Mouse (Mus musculus): ENCODE data around the gene Cd59a.
"Not testable (repeated sequence)": the region's sequence is repeated elsewhere in the genome, so short reads cannot be mapped to it uniquely, and the experiment has no call there.

Gene Cd59a

GRCm38 (mm10) chr2:104109528-104109927 is 13.9 kb downstream of the Cd59a start:
- DNase-seq: no peak

DNA sequence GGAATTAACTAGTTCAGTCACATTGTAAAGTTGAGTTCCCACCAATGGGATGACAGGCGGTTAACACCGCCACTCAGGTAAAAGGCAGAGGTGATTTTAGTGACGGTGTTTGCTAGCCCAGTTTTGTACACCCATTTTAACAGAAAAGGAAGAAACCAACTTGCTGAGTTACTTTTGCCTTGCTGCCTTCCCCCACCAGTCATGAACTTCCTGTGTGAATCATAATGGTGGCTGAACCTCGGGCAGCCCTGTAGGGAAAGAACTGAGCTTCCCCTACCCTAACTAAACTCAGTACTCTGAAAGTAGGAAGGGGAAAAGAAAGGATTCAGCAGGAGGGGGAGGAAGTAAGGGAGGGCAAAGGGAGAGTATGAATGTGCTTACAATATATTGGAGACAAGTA is 14.4 kb downstream of the Cd59a start:
- no peak for DNase-seq

- not testable (repeated sequence) for DNase-seq
These were observed 15.7 kb downstream of the Cd59a start for GRCm38 (mm10) chr2:104111170-104111797.

DNA sequence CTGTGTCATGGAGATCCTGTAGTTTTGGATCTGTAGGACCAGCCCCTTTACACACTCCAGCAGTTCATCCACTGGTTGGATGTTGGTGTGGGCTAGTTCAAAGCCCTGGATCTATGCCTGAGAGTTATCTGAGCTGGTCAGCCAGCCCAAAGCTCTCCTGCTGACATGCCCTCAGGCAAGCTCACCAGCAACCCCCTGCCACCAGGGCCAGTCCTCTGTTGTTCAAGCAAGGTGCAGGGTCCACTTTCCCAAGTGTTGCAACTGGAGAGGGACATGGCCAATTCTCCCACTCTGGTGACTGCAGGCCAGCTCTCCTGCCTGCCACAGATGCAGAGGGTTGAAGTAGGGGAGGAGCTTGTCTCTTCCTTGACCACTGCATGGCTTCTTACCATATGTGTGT is 18.0 kb downstream of the Cd59a start:
- DNase-seq: not testable (repeated sequence)

DNA sequence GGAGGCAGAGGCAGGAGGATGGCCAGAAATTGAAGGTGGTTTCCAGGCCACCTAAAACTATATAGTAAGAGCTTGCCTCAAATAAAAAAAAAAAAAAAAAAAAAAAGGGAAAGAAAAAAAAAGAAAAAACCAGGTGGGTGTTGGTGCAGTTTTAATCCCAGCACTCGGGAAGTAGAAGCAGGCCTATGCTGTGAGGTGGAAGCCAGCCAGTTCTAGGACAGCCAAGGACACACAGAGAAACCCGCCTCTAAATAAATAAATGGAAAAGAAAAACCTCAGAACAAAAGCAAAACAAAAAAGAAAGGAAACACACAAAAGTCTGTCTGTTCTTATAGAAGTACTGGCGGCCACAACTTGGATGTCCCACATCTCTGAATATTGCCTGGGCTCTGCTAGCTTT is 19.3 kb downstream of the Cd59a start:
- no peak for DNase-seq

DNA sequence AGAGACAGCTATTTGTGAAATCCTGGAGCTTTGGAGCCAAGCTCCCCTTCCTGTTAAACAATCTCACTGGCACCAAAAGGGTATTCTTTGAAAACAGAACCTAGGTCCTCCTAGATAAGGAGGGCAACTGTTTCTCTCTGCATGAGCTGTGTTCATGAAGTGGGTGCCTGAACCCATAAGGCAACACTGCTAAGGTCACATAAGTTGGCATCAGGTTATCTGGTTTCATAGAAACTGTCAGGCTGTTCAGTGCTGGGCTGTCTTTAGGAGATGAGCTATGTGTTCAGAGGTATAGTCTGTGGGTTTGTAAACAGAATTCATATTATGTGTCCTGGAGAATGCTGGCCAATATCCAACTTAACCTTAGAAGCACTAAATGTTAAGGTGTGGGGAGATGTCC is 21.6 kb downstream of the Cd59a start:
- DNase-seq: not testable (repeated sequence)

DNA sequence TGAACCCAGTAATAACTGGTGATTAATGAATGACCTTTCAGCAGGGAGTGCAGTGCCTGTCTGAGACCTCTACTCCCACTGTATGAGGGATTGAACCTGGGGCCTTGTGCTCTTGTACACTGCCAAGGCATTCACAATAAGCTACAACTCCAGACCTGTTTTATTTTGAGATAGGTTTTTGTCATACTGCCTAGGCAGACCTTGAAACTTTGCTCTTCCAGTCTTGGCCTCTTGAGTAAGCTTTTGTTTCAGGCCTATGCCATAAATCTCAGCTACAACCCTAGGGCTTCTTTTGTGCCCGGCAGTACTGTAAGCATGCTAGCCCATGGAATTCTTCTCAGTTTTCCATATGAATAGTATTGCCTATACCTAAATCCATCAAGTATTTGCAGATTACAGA is 23.5 kb downstream of the Cd59a start:
- no peak for DNase-seq

DNA sequence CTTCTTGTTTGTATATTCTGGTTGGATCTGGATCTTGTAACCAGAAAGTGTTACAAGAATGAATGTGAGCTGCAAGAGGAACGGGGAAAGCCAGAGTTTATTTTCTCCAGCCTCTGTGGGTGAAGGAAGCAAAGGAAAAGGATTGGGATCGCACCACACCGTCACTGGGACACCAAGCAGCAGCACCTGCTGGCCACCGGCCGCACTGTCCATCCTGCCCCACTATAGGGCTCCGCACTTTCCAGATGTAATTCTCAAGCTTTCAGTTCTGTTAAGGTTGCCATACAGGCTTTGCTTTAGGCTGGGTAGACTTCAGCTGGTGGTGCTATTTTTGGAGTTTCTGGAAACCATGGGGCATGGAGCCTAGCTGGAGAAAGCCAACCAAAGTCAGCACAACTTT is 24.7 kb downstream of the Cd59a start:
- peak; percentile 6 for DNase-seq

DNA sequence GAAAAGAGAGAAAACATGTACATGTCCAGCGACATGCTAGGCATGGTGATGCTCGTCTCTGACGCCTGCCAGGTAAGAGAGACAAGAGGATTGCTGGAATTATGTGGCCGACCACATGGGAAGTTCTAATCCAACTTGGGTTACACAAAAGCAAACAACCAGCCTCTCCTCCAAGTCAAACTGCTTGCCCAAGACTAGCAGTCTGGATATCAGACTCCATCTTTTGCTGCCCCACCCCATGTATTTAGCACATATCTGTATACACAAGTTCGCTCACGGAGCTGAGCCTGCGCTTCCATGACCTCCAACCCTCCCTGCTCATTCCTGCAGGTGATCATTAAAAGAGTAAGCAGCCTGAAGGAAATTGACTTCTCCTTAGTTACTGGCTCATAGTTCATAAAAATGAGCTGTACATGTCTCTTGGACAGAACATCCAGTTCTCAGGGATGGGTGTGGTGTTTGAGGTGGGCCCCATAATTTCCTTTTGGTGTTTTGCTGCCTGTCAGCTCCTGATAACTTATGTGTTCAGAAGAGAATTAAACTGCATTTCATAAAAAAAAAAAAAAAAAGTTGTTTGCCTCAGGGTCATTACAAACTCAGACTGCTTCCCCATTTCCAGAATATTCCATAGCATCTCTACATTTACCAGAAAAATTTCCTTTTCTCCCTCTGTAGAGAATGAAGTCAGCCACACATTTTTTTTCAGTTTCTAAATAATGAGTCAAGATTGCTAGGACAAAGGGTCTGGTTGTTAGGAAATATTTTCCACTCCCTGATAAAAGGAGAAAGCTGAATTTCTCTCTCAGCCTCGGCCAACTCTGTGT is 26.3 kb downstream of the Cd59a start:
- no peak for DNase-seq

DNA sequence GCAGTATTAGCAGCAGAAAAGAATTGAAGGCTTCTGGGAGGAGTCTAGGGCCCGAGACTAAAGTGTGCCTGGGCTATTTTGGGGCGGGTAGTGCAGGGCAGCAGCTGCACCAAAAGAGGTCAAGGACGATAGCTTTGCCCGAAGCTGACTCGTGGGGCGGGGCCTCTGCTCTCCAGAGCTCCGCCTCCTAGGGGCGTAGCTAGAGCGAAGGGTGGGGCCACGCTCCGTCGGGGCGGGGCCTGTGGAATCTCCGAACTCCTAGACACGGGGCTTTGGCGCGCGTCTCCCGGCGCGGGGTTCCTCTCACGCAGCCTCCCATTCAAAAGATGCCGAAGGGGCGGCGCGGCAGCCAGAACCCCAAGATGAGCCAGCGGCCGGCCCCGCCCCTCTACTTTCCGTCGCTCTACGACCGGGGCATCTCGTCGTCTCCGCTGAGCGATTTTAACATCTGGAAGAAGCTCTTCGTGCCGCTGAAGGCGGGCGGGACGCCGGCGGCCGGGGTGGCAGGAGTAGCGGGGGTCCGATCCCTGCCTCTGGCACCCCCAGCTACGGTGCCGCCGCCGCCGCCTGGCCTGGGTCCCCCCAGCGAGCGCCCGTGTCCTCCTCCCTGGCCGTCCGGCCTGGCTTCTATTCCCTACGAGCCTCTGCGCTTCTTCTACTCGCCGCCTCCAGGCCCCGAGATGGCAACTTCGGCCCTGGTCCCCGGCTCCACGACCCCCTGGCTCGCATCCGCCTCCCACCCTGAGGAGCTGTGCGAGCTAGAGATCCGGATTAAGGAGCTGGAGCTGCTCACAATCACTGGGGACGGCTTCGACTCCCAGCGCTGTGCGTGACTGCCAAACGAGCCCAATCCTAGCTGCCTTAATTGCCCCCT is 27.1 kb downstream of the Cd59a start, which contains the start of gene A930018P22Rik:
Gene A930018P22Rik, plus strand, starts transcription at position 265 of the 874 bp plus-strand sequence.
- DNase-seq: peak; percentile 95

DNA sequence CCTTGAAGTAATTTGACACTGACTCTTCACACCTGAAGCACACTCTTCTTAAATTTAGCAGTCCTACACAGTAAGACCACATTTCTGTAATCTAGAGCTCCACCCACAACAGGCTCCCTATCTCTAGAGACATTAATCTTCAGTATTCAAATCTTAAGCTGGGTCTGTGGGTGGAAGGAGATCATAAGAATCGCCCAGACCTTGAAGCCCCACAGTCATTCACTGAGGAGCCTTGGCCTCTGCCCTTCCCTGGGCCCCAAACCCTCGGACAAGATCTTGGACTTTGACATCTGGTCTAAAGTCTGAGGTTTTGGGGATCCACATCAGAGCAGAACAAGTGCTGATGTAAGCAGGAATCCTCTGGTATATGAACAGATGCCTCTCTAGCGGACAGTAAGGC is 27.9 kb downstream of the Cd59a start:
- DNase-seq: peak; percentile 16

DNA sequence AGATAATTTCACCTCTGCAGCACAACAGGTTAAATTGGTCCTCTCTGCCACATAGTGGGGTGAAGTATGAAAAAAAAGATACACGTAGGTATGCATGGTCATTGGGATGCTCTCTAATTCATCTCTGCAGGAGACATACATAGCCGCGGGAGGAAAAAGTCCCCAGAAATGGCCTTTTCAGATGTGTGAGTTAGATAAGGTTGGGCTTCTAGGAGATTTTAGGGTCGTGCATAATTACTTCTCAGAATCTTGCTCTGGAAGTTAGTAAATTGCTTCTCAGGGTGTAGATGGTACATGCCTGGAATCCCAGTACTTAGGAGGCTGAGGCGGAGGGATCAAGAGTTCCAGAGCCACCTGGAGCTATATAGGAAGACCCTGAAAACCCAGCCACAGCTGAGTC is 28.5 kb downstream of the Cd59a start:
- DNase-seq: no peak

- DNase-seq: no peak
These were observed 33.4 kb downstream of the Cd59a start for GRCm38 (mm10) chr2:104128803-104129531.

- peak; percentile 8 for DNase-seq
These were observed 34.6 kb downstream of the Cd59a start for GRCm38 (mm10) chr2:104130165-104130564.

DNA sequence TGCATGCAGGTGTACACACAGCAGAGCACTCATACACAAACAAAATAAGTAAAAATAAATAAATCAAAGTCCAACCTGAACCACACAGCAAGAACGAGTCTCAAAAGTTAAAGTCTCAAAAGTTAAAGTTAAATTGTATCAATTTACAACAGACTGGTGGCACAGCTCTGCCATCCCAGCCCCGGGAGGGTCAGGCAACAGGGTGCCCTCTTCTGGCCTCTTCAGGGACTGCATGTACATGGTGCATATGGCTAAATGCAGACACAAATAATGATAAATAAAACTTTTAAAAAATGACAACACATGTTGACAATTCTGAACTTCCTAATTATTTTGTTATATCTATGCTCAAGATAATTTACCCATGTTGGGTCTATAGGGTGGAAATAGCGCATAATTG is 35.4 kb downstream of the Cd59a start:
- DNase-seq: peak; percentile 21

GRCm38 (mm10) chr2:104132266-104132859 is 36.8 kb downstream of the Cd59a start:
- DNase-seq: no peak

DNA sequence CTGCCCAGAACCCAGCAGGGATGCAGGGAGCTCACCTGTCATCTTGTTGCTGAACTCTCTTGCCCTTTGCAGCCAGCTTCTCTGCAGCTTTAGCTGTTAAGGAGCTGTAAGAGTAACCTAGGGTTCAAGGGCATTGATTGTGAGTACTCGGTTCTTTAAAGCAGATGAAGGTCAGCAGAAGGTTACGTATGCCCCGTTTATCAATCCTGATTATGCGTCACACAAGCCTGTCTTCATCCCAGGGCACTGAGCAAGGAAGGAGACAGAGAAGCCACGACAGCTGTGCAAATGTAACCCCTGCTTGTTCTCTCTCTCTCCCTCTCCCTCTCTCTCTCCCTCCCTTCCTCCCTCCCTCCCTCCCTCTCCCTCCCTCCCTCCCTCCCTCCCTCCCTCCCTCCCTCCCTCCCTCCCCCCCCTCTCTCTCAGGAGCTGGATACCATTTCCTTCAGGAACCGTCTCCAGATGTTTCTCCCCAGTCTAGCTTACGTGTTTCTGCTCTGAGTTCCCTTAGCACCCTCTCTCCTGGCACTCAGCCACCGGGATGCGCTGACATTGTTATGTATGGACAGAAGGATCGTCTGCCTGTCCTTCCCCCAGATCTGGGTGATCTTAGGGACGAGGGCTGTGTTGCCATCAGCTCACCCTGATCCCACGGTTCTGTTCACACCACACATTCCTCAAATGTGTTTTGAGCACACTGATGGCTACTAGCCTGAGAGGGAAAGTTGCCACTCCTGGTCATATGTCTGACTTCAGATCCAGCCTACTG is 37.6 kb downstream of the Cd59a start:
- no peak for DNase-seq

- peak; percentile 86 for DNase-seq
These were observed 38.8 kb downstream of the Cd59a start for GRCm38 (mm10) chr2:104134150-104135056.

DNA sequence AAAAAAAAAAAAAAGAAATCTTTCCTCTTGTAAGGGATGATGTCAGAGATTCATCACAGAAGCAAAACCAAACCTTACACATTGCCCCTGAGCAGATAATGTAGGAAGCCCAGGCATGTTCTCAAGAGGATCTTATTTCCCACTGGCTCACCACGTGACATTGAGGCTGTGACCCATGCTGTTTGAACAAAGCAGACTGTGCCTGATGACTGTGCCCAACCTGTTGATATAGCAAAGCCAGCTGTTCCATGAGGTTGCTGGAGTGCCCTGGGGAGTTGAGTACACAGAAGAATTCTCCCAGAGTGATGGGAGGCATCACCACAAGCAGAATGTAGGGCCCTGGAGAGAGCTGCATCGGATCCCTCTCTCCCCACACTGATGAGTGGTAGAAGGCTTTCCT is 40.3 kb downstream of the Cd59a start:
- DNase-seq: no peak

- DNase-seq: no peak
These were observed 46.5 kb downstream of the Cd59a start for GRCm38 (mm10) chr2:104142140-104142539.

Measured in retina, postnatal 1 day (tissue).